Mouse (Mus musculus) kidney, postnatal 0 days (tissue): Measurements from ENCODE around the gene Polr1e. TPM values are rescaled to one million over a fixed set of nuclear protein-coding genes. Genes with fewer than 3 reads are reported as not detected.
"Not testable (repeated sequence)": the region's sequence is repeated elsewhere in the genome, so short reads cannot be mapped to it uniquely, and the experiment has no call there.

ENCODE experiments used
- ATAC-seq: fragments of 200-750 bp; cut with Nextera tagmentation; replicated peaks from 2 replicates; pipeline ENCODE4 v1.8.0; 2017; ENCODE audit warnings: low read depth, moderate number of reproducible peaks, moderate TSS enrichment, moderate library complexity; ENCODE audit not compliant: low FRiP score
- DNase-seq: peaks from one replicate; pipeline ENCODE4 v3.0.0-alpha.2; 2016; ENCODE audit warnings: low spot score
- H3K27ac ChIP-seq: fragments of 300-500 bp; sonication (generic); 2 replicates; pipeline ENCODE4 v1.5.1; 2014; ENCODE audit warnings: mild to moderate bottlenecking
- H3K27me3 ChIP-seq: fragments of 300-500 bp; sonication (generic); 2 replicates; pipeline ENCODE4 v1.6.1; 2014; ENCODE audit warnings: low read length, mixed read lengths; ENCODE audit not compliant: insufficient read depth
- H3K36me3 ChIP-seq: fragments of 300-500 bp; sonication (generic); 2 replicates; pipeline ENCODE4 v1.6.1; 2014; ENCODE audit warnings: low read length, mixed read lengths; ENCODE audit not compliant: insufficient read depth
- H3K4me1 ChIP-seq: fragments of 300-500 bp; sonication (generic); replicated peaks from 2 replicates; pipeline ENCODE4 v1.6.1; 2014; ENCODE audit warnings: antibody characterized with exemption, low read length, mixed read lengths; ENCODE audit not compliant: insufficient read depth
- H3K4me2 ChIP-seq: fragments of 300-500 bp; sonication (generic); 2 replicates; pipeline ENCODE4 v1.6.1; 2014; ENCODE audit warnings: mild to moderate bottlenecking, low read length, moderate library complexity, mixed read lengths
- H3K4me3 ChIP-seq: fragments of 300-500 bp; sonication (generic); replicated peaks from 2 replicates; pipeline ENCODE4 v1.5.1; 2014; ENCODE audit warnings: low read depth, low read length
- H3K9ac ChIP-seq: fragments of 300-500 bp; sonication (generic); 2 replicates; pipeline ENCODE4 v1.6.1; 2014; ENCODE audit warnings: low read depth, low read length
- H3K9me3 ChIP-seq: fragments of 300-500 bp; sonication (generic); replicated peaks from 2 replicates; pipeline ENCODE4 v1.6.1; 2016; ENCODE audit warnings: low read length, inconsistent platforms, mixed read lengths
- CTCF ChIP-seq: IDR thresholded peaks from 2 replicates; pipeline ENCODE4 v1.5.1; 2016; ENCODE audit warnings: antibody characterized with exemption, low read depth, mild to moderate bottlenecking, moderate library complexity
- WGBS: fragments of 180-500 bp; shearing (Covaris S2); extraction: QIAGEN DNeasy Blood & Tissue Kit; methylation state at CpG from one replicate; pipeline ENCODE4 v1.1.7; 2014; 5-methylcytosine and 5-hydroxymethylcytosine counted together
- polyA plus RNA-seq: library from polyadenylated mRNA; unstranded; fragments of >200 nt; fragmentation: Nextera tagmentation; extraction: Ambion mirVana; gene quantifications from 2 replicates; pipeline ENCODE4 v1.2.1, GENCODE M21; 2015

Gene Polr1e
- polyA plus RNA-seq, 1 experiment from 2014 or later = 33.4 TPM

DNA sequence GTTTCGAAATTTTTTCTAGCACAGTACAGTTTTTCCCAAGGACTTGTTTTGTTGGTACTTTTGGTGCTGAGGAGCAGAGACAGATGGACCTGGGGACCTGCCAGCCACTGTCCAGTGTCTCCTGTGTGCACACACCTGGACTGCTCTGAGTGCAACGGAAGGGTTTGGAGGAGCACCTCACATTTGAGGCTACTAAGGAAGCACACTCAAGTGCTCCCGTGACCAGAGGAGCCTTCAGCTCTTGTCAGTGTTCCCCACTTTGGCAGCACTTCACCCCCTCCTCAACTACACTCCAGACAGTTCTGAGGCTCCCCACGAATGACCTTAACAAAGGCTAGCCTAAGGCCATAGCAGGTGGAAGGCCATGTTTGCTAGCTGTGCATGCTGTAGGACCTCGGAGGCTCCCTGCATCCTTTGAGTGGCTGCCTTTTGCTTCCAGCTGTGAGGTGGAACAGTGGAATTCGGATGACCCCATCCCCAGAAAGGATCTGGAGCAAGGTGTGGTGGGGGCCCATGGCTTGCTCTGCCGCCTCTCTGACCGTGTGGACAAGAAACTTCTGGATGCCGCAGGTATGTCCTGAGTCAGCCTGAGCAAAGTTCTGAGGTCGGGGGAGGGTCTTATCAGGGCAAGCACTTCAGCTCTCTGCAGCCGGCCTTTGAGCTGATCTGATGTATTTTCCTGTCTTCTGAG lies 35.8 kb upstream of the Polr1e start:
- no peak for TF ChIP-seq CTCF
- Histone ChIP-seq H3K4me1 (peaks cover 33% of the 10 kb centered on the region), H3K4me2 (peak overlapping the region; percentile 97), H3K36me3 (peaks cover 15% of the 10 kb centered on the region; the same call in 1 of the 2 replicates), H3K9me3 (no peaks in the 10 kb centered on the region), H3K27me3 (no peaks in the 10 kb centered on the region), H3K9ac (peak overlapping the region; percentile 83; the same call in 1 of the 2 replicates), H3K4me3 (no peak overlapping the region), H3K27ac (0 out of 2 replicates have a peak overlapping the region, but pooled peaks have one; percentile 93)
- no peak for ATAC-seq
- no peak for DNase-seq
- WGBS = 65% methylated on average over 11 of the region's 11 CpGs

DNA sequence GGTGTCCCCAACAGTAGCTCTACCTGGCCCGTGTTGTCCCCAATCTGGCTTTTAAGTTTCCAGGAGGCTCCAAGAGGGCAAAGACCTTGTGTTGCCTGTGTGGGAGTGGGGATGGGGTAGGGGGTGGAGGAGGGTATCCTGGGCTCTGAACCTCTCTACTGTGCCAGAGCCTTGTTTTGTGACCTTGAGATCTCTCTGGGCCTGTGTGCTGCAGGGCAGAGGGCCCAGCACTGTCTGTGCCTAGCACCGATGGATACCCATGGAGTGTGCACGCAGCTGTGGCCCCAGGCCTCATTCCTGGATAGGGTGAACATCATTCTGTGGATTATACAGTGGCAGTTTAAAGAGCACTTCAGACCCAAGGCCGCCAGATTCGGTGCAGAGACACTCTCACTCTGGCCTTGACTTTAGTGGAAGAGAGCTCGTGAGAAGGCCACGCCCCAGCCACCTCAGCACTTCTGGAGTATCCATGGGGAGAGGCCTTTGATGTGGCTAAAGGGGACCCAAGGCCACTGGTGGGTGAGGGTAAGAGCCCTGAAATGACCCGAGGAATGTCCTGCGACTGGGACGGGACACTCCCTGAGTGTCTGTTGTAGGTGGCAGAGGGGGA lies 35.1 kb upstream of the Polr1e start:
- 72% methylated on average over 10 of the region's 10 CpGs for WGBS
- no peaks in the 10 kb centered on the region for H3K9me3 ChIP-seq
- 0 out of 2 replicates have a peak overlapping the region, but pooled peaks have one; percentile 83 for H3K9ac ChIP-seq
- DNase-seq (no peak), ATAC-seq (no peak)
- peaks cover 33% of the 10 kb centered on the region for H3K4me1 ChIP-seq
- peak overlapping the region; percentile 97 for H3K4me2 ChIP-seq
- no peaks in the 10 kb centered on the region for H3K27me3 ChIP-seq
- H3K36me3 ChIP-seq = peaks cover 17% of the 10 kb centered on the region; the same call in 1 of the 2 replicates
- no peak for TF ChIP-seq CTCF
- H3K4me3 ChIP-seq = no peak overlapping the region
- no peak overlapping the region for H3K27ac ChIP-seq

DNA sequence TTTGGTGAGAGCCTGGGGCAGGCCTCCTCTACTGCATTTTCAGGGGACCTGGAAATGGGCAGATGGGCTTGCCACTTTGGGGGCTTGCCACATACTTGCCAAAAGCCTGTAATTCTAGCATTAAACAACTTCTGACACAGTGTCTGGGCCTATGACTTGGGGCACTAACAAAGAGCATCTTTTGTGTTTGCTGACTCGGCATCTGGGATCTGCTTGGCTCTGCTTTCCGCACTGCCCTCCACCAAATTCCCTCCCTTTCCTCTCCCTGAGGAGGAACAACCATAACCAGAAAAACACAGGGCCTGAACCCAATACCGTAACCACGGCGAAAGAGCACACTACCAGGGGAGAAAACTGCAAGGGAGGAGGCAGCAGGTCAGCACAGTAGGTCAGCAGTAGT lies 27.8 kb upstream of the Polr1e start:
- Histone ChIP-seq H3K9me3 (no peaks in the 10 kb centered on the region), H3K4me1 (no peaks in the 10 kb centered on the region), H3K27me3 (no peaks in the 10 kb centered on the region), H3K36me3 (peaks cover 32% of the 10 kb centered on the region), H3K4me2 (no peak overlapping the region), H3K9ac (no peak overlapping the region), H3K4me3 (no peak overlapping the region), H3K27ac (no peak overlapping the region)
- WGBS = 93% methylated on average over 5 of the region's 5 CpGs
- DNase-seq = no peak
- ATAC-seq = no peak
- no peak for TF ChIP-seq CTCF

DNA sequence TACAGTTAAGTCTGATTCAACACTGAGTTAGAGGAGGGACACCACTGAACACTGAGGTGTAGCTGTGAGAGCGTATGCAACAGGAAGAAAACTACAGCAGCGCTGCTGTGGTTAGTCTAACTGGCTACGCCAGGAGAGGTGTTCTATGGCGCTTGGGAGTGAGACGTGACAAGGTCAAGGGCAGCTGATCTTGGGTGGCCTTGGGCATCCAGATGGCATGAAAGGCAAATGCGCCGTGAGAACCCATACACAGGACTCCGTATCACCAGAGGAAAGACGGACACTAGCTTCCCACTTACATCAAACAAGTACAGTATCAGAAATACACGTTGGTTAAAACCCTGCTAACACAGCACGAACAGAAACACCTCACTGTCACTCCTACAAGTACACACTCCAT lies 26.1 kb upstream of the Polr1e start:
- not testable (repeated sequence) for H3K4me3 ChIP-seq, H3K4me2 ChIP-seq, ATAC-seq, H3K27me3 ChIP-seq, H3K9me3 ChIP-seq, H3K9ac ChIP-seq, H3K27ac ChIP-seq, DNase-seq, H3K4me1 ChIP-seq
- peaks cover 27% of the 10 kb centered on the region for H3K36me3 ChIP-seq
- WGBS = 88% methylated on average over 11 of the region's 11 CpGs

DNA sequence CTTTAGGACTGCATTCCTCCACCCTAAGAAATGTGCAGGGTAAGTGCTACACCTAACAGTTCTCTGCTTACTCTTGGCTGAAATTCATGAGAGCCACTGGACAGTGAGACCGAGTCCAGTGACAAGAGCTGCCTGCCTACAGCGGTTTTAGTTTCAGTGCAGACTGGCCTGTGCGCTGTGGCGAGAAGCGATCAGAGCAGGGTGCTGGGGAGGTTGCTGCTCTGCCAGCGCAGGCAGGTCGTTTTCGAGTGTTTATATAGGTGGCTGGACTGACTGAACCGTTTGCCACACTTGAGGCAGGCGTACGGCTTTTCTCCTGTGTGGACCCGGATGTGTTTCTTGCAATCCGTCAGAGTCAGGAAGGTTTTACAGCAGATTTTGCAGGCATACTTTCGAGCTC lies 25.2 kb upstream of the Polr1e start:
- H3K9ac ChIP-seq, H3K9me3 ChIP-seq, H3K4me3 ChIP-seq, H3K4me2 ChIP-seq, H3K27me3 ChIP-seq, H3K27ac ChIP-seq, H3K4me1 ChIP-seq, ATAC-seq: not testable (repeated sequence)
- peaks cover 22% of the 10 kb centered on the region for H3K36me3 ChIP-seq
- 55% methylated on average over 14 of the region's 14 CpGs for WGBS
- peak; percentile 23 for DNase-seq

DNA sequence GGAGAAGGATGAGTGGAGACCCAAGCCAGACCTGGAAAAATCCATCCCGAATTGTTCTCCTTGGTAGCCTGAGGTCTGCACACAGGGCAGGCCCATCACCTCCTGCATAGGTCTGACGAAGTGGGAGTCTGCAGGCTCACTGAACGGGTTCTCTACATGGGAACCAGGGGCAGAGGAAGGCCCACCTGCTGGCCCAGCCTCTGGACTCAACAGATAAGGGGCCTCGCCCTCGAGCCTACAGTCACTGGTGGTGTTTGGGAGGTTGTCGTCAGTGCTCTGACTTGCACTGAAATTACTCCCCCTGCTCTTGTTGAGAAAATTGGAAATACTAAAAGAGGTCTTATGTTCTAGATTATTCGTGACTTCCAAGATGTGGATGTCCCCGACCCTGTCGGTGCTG lies 24.5 kb upstream of the Polr1e start:
- no peak for TF ChIP-seq CTCF
- H3K4me1 ChIP-seq = no peaks in the 10 kb centered on the region
- no peak overlapping the region for H3K4me2 ChIP-seq
- no peak overlapping the region for H3K4me3 ChIP-seq
- 90% methylated on average over 9 of the region's 9 CpGs for WGBS
- no peak overlapping the region for H3K27ac ChIP-seq
- no peaks in the 10 kb centered on the region for H3K27me3 ChIP-seq
- peaks cover 16% of the 10 kb centered on the region for H3K36me3 ChIP-seq
- H3K9me3 ChIP-seq = no peaks in the 10 kb centered on the region
- no peak for ATAC-seq
- no peak for DNase-seq
- H3K9ac ChIP-seq = no peak overlapping the region
